14 mouse cellular contexts compared by ENCODE assay signal in the genomic region with DNA sequence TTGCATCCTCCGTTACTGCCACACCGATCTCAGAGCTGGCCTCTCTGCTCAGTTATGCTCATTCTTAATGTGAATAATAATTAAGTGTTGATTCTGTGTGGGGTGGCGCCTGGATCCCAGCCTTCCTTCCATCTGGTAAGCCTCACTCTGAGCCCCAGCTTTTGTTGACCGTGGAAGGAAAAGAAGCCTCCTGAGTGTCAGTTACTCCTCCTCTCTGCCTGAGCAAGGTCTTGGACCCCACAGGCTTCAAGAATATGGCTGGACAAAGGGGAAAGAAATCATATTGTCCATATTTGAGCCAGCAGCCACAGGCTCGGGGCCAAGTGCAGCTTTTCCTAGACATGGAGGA.
A peak's percentile ranks its signal among the peaks of the same experiment; 100 is the strongest.
DNase-seq lines count a peak whose midpoint lies in the region; ATAC-seq and TF ChIP-seq lines count a peak whose summit lies in the region.
"Had no signal": no experiment of that assay in that cellular context is flagged by ENCODE, and none has a peak within 500 bp of the region (broad histone marks: within the 10 kb centered on the region; RNA-seq: fewer than 3 reads in every experiment).

No protein-coding gene starts in this region.

- no peak overlapping the region for H3K9ac ChIP-seq in hindbrain, embryonic 12.5 days
- H3K9ac ChIP-seq in lung, embryonic 15.5 days = no peak overlapping the region
- no peak overlapping the region for H3K9ac ChIP-seq in forebrain, postnatal 0 days
- H3K9ac ChIP-seq: heart, embryonic 13.5 days had no signal

- H3K27ac ChIP-seq in hindbrain, embryonic 10.5 days = 0 out of 2 replicates have a peak overlapping the region, but pooled peaks have one; percentile 56
- no peak overlapping the region for H3K27ac ChIP-seq in hindbrain, embryonic 12.5 days
- peak overlapping the region; percentile 47 for H3K27ac ChIP-seq in lung, embryonic 15.5 days
- peak overlapping the region; percentile 66 for H3K27ac ChIP-seq in forebrain, postnatal 0 days (ENCODE audit: low read depth, low read length)
- H3K27ac ChIP-seq: heart, embryonic 13.5 days had no signal

- H3K4me1 ChIP-seq in hindbrain, embryonic 10.5 days (replicated peaks) = peaks cover 28% of the 10 kb centered on the region
- peaks cover 12% of the 10 kb centered on the region; the same call in 1 of the 2 replicates for H3K4me1 ChIP-seq in hindbrain, embryonic 12.5 days
- peaks cover 23% of the 10 kb centered on the region for H3K4me1 ChIP-seq in lung, embryonic 15.5 days
- peaks cover 12% of the 10 kb centered on the region; the same call in 1 of the 2 replicates for H3K4me1 ChIP-seq in forebrain, postnatal 0 days (ENCODE audit: insufficient read depth)

- no peaks in the 10 kb centered on the region for H3K27me3 ChIP-seq in hindbrain, embryonic 10.5 days (ENCODE audit: insufficient read depth, poor library complexity, severe bottlenecking)
- no peaks in the 10 kb centered on the region for H3K27me3 ChIP-seq in hindbrain, embryonic 12.5 days
- H3K27me3 ChIP-seq in lung, embryonic 15.5 days = no peaks in the 10 kb centered on the region
- H3K27me3 ChIP-seq in forebrain, postnatal 0 days (ENCODE audit: insufficient read depth, low read length) = no peaks in the 10 kb centered on the region

- no peak overlapping the region for H3K4me3 ChIP-seq in hindbrain, embryonic 10.5 days
- H3K4me3 ChIP-seq in hindbrain, embryonic 12.5 days = no peak overlapping the region
- no peak overlapping the region for H3K4me3 ChIP-seq in lung, embryonic 15.5 days
- no peak overlapping the region for H3K4me3 ChIP-seq in forebrain, postnatal 0 days (ENCODE audit: low read depth, low read length)
- H3K4me3 ChIP-seq: heart, embryonic 13.5 days had no signal

- WGBS in hindbrain, embryonic 10.5 days = 71% methylated on average over 5 of the region's 5 CpGs
- WGBS in hindbrain, embryonic 12.5 days = 66% methylated on average over 5 of the region's 5 CpGs
- 44% methylated on average over 5 of the region's 5 CpGs for WGBS in lung, embryonic 15.5 days
- 39% methylated on average over 5 of the region's 5 CpGs for WGBS in forebrain, postnatal 0 days

- no peak for ATAC-seq in hindbrain, embryonic 12.5 days (ENCODE audit: low FRiP score)
- ATAC-seq in lung, embryonic 15.5 days (ENCODE audit: borderline replicate concordance, extremely low read depth, low FRiP score, low TSS enrichment) = peak; percentile 50; the same call in 1 of the 2 replicates
- ATAC-seq in forebrain, postnatal 0 days = peak; percentile 40; the same call in 1 of the 2 replicates

- H3K4me2 ChIP-seq in hindbrain, embryonic 12.5 days (replicated peaks) = no peak overlapping the region
- H3K4me2 ChIP-seq in lung, embryonic 15.5 days = no peak overlapping the region
- H3K4me2 ChIP-seq in forebrain, postnatal 0 days (ENCODE audit: low read depth) = no peak overlapping the region
- H3K4me2 ChIP-seq: heart, embryonic 13.5 days had no signal

- no peaks in the 10 kb centered on the region for H3K36me3 ChIP-seq in hindbrain, embryonic 10.5 days
- no peaks in the 10 kb centered on the region for H3K36me3 ChIP-seq in hindbrain, embryonic 12.5 days
- no peaks in the 10 kb centered on the region for H3K36me3 ChIP-seq in lung, embryonic 15.5 days
- H3K36me3 ChIP-seq in forebrain, postnatal 0 days (ENCODE audit: insufficient read depth) = no peaks in the 10 kb centered on the region
- H3K36me3 ChIP-seq: heart, embryonic 13.5 days had no signal

- TF ChIP-seq CTCF in forebrain, postnatal 0 days (IDR thresholded peaks at IDR 0.05; ENCODE audit: low read depth) = no peak

- no peaks in the 10 kb centered on the region for H3K9me3 ChIP-seq in hindbrain, embryonic 10.5 days
- no peaks in the 10 kb centered on the region for H3K9me3 ChIP-seq in hindbrain, embryonic 12.5 days (replicated peaks)
- no peaks in the 10 kb centered on the region for H3K9me3 ChIP-seq in lung, embryonic 15.5 days
- H3K9me3 ChIP-seq in forebrain, postnatal 0 days (ENCODE audit: low read length) = no peaks in the 10 kb centered on the region
- H3K9me3 ChIP-seq: heart, embryonic 13.5 days had no signal

- no peak for DNase-seq in hindbrain, embryonic 10.5 days (ENCODE audit: low spot score)
- no peak for DNase-seq in lung, postnatal 14 days
- DNase-seq in forebrain, postnatal 0 days = no peak
- DNase-seq in lung, postnatal 4 days = peak; percentile 43 to 73
- no peak for DNase-seq in heart, postnatal 4 days
- DNase-seq: adrenal gland, adult 8-10 months; cerebellum, adult 8-10 months; embryo, embryonic 11 days; kidney, adult 8-10 months; right cerebral cortex, postnatal 14 days; thymus, adult 18-20 months had no signal

Comparison
In these comparisons a context has a peak if more than half of its experiments do, and no peak if none do; other contexts are left out.
1. DNase-seq: peak in lung, postnatal 4 days (2 of 2); none in hindbrain, embryonic 10.5 days (single experiment), lung, postnatal 14 days (single experiment), forebrain, postnatal 0 days (single experiment) and heart, postnatal 4 days (single experiment).